Mouse (Mus musculus): ENCODE data around the gene Numb. TPM values are rescaled to one million over a fixed set of nuclear protein-coding genes. Genes with fewer than 3 reads are reported as not detected.

Numb gene
- polyA plus RNA-seq, 1 experiment from 2014 or later, result 33.1 TPM

GRCm38 (mm10) chr12:83791737-83792136 is 130.0 kb downstream of the Numb start:
- no peak overlapping the region for H3K4me3 ChIP-seq (ENCODE audit: low read depth, low read length)
- H3K4me2 ChIP-seq (ENCODE audit: low read depth, low read length), result no peak overlapping the region
- DNase-seq (ENCODE audit: low spot score) (no peak), ATAC-seq (ENCODE audit: low read depth) (no peak)
- H3K4me1 ChIP-seq (ENCODE audit: control insufficient read depth, insufficient read depth, low read length), result 0 out of 2 replicates have a peak, but pooled peaks cover 3% of the 10 kb centered on the region
- no peak overlapping the region for H3K27ac ChIP-seq (replicated peaks; ENCODE audit: low read depth, low read length)
- peaks cover 27% of the 10 kb centered on the region for H3K36me3 ChIP-seq (ENCODE audit: control insufficient read depth, insufficient read depth, low read length)
- no peaks in the 10 kb centered on the region for H3K27me3 ChIP-seq (replicated peaks; ENCODE audit: control insufficient read depth, insufficient read depth, low read length)
- no peak overlapping the region for H3K9ac ChIP-seq (ENCODE audit: low read depth, low read length)
- H3K9me3 ChIP-seq (ENCODE audit: control insufficient read depth, low read length), result no peaks in the 10 kb centered on the region
- 83% methylated on average over 6 of the region's 10 CpGs for WGBS

GRCm38 (mm10) chr12:83790749-83791148 is 131.0 kb downstream of the Numb start:
- no peak overlapping the region for H3K27ac ChIP-seq (replicated peaks; ENCODE audit: low read depth, low read length)
- peaks cover 20% of the 10 kb centered on the region; the same call in 1 of the 2 replicates for H3K36me3 ChIP-seq (ENCODE audit: control insufficient read depth, insufficient read depth, low read length)
- no peak overlapping the region for H3K4me2 ChIP-seq (ENCODE audit: low read depth, low read length)
- WGBS, result 70% methylated on average over 4 of the region's 4 CpGs
- no peaks in the 10 kb centered on the region for H3K27me3 ChIP-seq (replicated peaks; ENCODE audit: control insufficient read depth, insufficient read depth, low read length)
- no peaks in the 10 kb centered on the region for H3K9me3 ChIP-seq (ENCODE audit: control insufficient read depth, low read length)
- DNase-seq (ENCODE audit: low spot score) (no peak), ATAC-seq (ENCODE audit: low read depth) (no peak)
- no peak overlapping the region for H3K4me3 ChIP-seq (ENCODE audit: low read depth, low read length)
- H3K9ac ChIP-seq (ENCODE audit: low read depth, low read length), result no peak overlapping the region
- H3K4me1 ChIP-seq (ENCODE audit: control insufficient read depth, insufficient read depth, low read length), result 0 out of 2 replicates have a peak, but pooled peaks cover 3% of the 10 kb centered on the region

- Histone ChIP-seq H3K27ac (replicated peaks; ENCODE audit: low read depth, low read length) (no peak overlapping the region), H3K27me3 (replicated peaks; ENCODE audit: control insufficient read depth, insufficient read depth, low read length) (no peaks in the 10 kb centered on the region), H3K9ac (ENCODE audit: low read depth, low read length) (no peak overlapping the region), H3K9me3 (ENCODE audit: control insufficient read depth, low read length) (no peaks in the 10 kb centered on the region), H3K4me1 (ENCODE audit: control insufficient read depth, insufficient read depth, low read length) (0 out of 2 replicates have a peak, but pooled peaks cover 3% of the 10 kb centered on the region), H3K36me3 (ENCODE audit: control insufficient read depth, insufficient read depth, low read length) (peaks cover 10% of the 10 kb centered on the region; the same call in 1 of the 2 replicates), H3K4me2 (ENCODE audit: low read depth, low read length) (no peak overlapping the region), H3K4me3 (ENCODE audit: low read depth, low read length) (no peak overlapping the region)
- 13% methylated on average over 4 of the region's 4 CpGs for WGBS
- ATAC-seq (ENCODE audit: low read depth), result peak; percentile 58; the same call in 1 of the 2 replicates
- DNase-seq (ENCODE audit: low spot score), result peak; percentile 63
These were observed 132.0 kb downstream of the Numb start for GRCm38 (mm10) chr12:83789781-83790140.

GRCm38 (mm10) chr12:83789051-83789780 is 132.5 kb downstream of the Numb start:
- Histone ChIP-seq H3K27me3 (replicated peaks; ENCODE audit: control insufficient read depth, insufficient read depth, low read length) (no peaks in the 10 kb centered on the region), H3K9ac (ENCODE audit: low read depth, low read length) (no peak overlapping the region), H3K4me3 (ENCODE audit: low read depth, low read length) (no peak overlapping the region), H3K4me2 (ENCODE audit: low read depth, low read length) (no peak overlapping the region), H3K4me1 (ENCODE audit: control insufficient read depth, insufficient read depth, low read length) (0 out of 2 replicates have a peak, but pooled peaks cover 3% of the 10 kb centered on the region), H3K27ac (replicated peaks; ENCODE audit: low read depth, low read length) (no peak overlapping the region), H3K9me3 (ENCODE audit: control insufficient read depth, low read length) (no peaks in the 10 kb centered on the region), H3K36me3 (ENCODE audit: control insufficient read depth, insufficient read depth, low read length) (peaks cover 9% of the 10 kb centered on the region; the same call in 1 of the 2 replicates)
- WGBS, result 80% methylated on average over 17 of the region's 17 CpGs
- no peak for ATAC-seq (ENCODE audit: low read depth)
- DNase-seq (ENCODE audit: low spot score), result no peak

- WGBS, result 54% methylated on average over 4 of the region's 4 CpGs
- no peak for ATAC-seq (ENCODE audit: low read depth)
These were observed 136.4 kb downstream of the Numb start for GRCm38 (mm10) chr12:83785305-83785704.

GRCm38 (mm10) chr12:83782669-83783068 is 139.1 kb downstream of the Numb start:
- Histone ChIP-seq H3K4me3 (ENCODE audit: low read depth, low read length) (no peak overlapping the region), H3K9me3 (ENCODE audit: control insufficient read depth, low read length) (no peaks in the 10 kb centered on the region), H3K27ac (replicated peaks; ENCODE audit: low read depth, low read length) (no peak overlapping the region), H3K9ac (ENCODE audit: low read depth, low read length) (no peak overlapping the region), H3K36me3 (ENCODE audit: control insufficient read depth, insufficient read depth, low read length) (no peaks in the 10 kb centered on the region), H3K4me1 (ENCODE audit: control insufficient read depth, insufficient read depth, low read length) (no peaks in the 10 kb centered on the region), H3K4me2 (ENCODE audit: low read depth, low read length) (no peak overlapping the region), H3K27me3 (replicated peaks; ENCODE audit: control insufficient read depth, insufficient read depth, low read length) (no peaks in the 10 kb centered on the region)
- no peak for DNase-seq (ENCODE audit: low spot score)
- ATAC-seq (ENCODE audit: low read depth), result no peak
- WGBS, result 82% methylated on average over 10 of the region's 10 CpGs

More at GRCm38 (mm10) chr12:83785305-83785704, 136.4 kb downstream of the Numb start:
- Histone ChIP-seq H3K27ac (replicated peaks; ENCODE audit: low read depth, low read length) (no peak overlapping the region), H3K9ac (ENCODE audit: low read depth, low read length) (no peak overlapping the region), H3K27me3 (replicated peaks; ENCODE audit: control insufficient read depth, insufficient read depth, low read length) (no peaks in the 10 kb centered on the region), H3K36me3 (ENCODE audit: control insufficient read depth, insufficient read depth, low read length) (no peaks in the 10 kb centered on the region), H3K4me3 (ENCODE audit: low read depth, low read length) (no peak overlapping the region), H3K9me3 (ENCODE audit: control insufficient read depth, low read length) (no peaks in the 10 kb centered on the region), H3K4me2 (ENCODE audit: low read depth, low read length) (no peak overlapping the region), H3K4me1 (ENCODE audit: control insufficient read depth, insufficient read depth, low read length) (0 out of 2 replicates have a peak, but pooled peaks cover 3% of the 10 kb centered on the region)
- peak; percentile 51 for DNase-seq (ENCODE audit: low spot score)

GRCm38 (mm10) chr12:83781640-83782278 is 140.0 kb downstream of the Numb start:
- H3K27ac ChIP-seq (replicated peaks; ENCODE audit: low read depth, low read length), result no peak overlapping the region
- H3K9me3 ChIP-seq (ENCODE audit: control insufficient read depth, low read length), result no peaks in the 10 kb centered on the region
- no peaks in the 10 kb centered on the region for H3K27me3 ChIP-seq (replicated peaks; ENCODE audit: control insufficient read depth, insufficient read depth, low read length)
- no peak overlapping the region for H3K4me3 ChIP-seq (ENCODE audit: low read depth, low read length)
- DNase-seq (ENCODE audit: low spot score) (no peak), ATAC-seq (ENCODE audit: low read depth) (no peak)
- WGBS, result 79% methylated on average over 22 of the region's 23 CpGs
- no peak overlapping the region for H3K9ac ChIP-seq (ENCODE audit: low read depth, low read length)
- no peaks in the 10 kb centered on the region for H3K36me3 ChIP-seq (ENCODE audit: control insufficient read depth, insufficient read depth, low read length)
- H3K4me1 ChIP-seq (ENCODE audit: control insufficient read depth, insufficient read depth, low read length), result no peaks in the 10 kb centered on the region
- no peak overlapping the region for H3K4me2 ChIP-seq (ENCODE audit: low read depth, low read length)

GRCm38 (mm10) chr12:83781204-83781603 is 140.5 kb downstream of the Numb start:
- DNase-seq (ENCODE audit: low spot score) (no peak), ATAC-seq (ENCODE audit: low read depth) (no peak)
- no peak overlapping the region for H3K4me2 ChIP-seq (ENCODE audit: low read depth, low read length)
- no peak overlapping the region for H3K4me3 ChIP-seq (ENCODE audit: low read depth, low read length)
- no peak overlapping the region for H3K9ac ChIP-seq (ENCODE audit: low read depth, low read length)
- no peaks in the 10 kb centered on the region for H3K36me3 ChIP-seq (ENCODE audit: control insufficient read depth, insufficient read depth, low read length)
- no peak overlapping the region for H3K27ac ChIP-seq (replicated peaks; ENCODE audit: low read depth, low read length)
- no peaks in the 10 kb centered on the region for H3K27me3 ChIP-seq (replicated peaks; ENCODE audit: control insufficient read depth, insufficient read depth, low read length)
- 54% methylated on average over 7 of the region's 7 CpGs for WGBS
- no peaks in the 10 kb centered on the region for H3K9me3 ChIP-seq (ENCODE audit: control insufficient read depth, low read length)
- no peaks in the 10 kb centered on the region for H3K4me1 ChIP-seq (ENCODE audit: control insufficient read depth, insufficient read depth, low read length)
